Mouse (Mus musculus) forebrain, postnatal 0 days (tissue): ENCODE results near the gene Emc9. TPM values are rescaled to one million over a fixed set of nuclear protein-coding genes. Genes with fewer than 3 reads are reported as not detected.

Experiments
- ATAC-seq: fragments of 200-750 bp; cut with Nextera tagmentation; 2 replicates; pipeline ENCODE4 v1.8.0; 2017; ENCODE audit warnings: mild to moderate bottlenecking, moderate library complexity
- DNase-seq: peaks from one replicate; pipeline ENCODE4 v3.0.0-alpha.2; 2015
- H3K27ac ChIP-seq: fragments of 300-500 bp; sonication (generic); 2 replicates; pipeline ENCODE4 v1.5.1; 2014; ENCODE audit warnings: low read depth, mild to moderate bottlenecking, antibody characterized with exemption, low read length, moderate library complexity, mixed read lengths
- H3K27me3 ChIP-seq: fragments of 300-500 bp; sonication (generic); 2 replicates; pipeline ENCODE4 v1.6.1; 2014; ENCODE audit warnings: mild to moderate bottlenecking, low read length, mixed read lengths; ENCODE audit not compliant: insufficient read depth
- H3K36me3 ChIP-seq: fragments of 300-500 bp; sonication (generic); 2 replicates; pipeline ENCODE4 v1.6.1; 2014; ENCODE audit warnings: mild to moderate bottlenecking, moderate library complexity; ENCODE audit not compliant: insufficient read depth
- H3K4me1 ChIP-seq: fragments of 300-500 bp; sonication (generic); 2 replicates; pipeline ENCODE4 v1.6.1; 2014; ENCODE audit warnings: antibody characterized with exemption; ENCODE audit not compliant: insufficient read depth
- H3K4me2 ChIP-seq: fragments of 300-500 bp; sonication (generic); 2 replicates; pipeline ENCODE4 v1.6.1; 2014; ENCODE audit warnings: low read depth, mild to moderate bottlenecking, moderate library complexity
- H3K4me3 ChIP-seq: fragments of 300-500 bp; sonication (generic); 2 replicates; pipeline ENCODE4 v1.5.1; 2014; ENCODE audit warnings: low read depth, low read length, mixed read lengths
- H3K9ac ChIP-seq: fragments of 300-500 bp; sonication (generic); 2 replicates; pipeline ENCODE4 v1.6.1; 2014; ENCODE audit warnings: mild to moderate bottlenecking
- H3K9me3 ChIP-seq: fragments of 300-500 bp; sonication (generic); 2 replicates; pipeline ENCODE4 v1.6.1; 2016; ENCODE audit warnings: low read length
- CTCF ChIP-seq: sonication (generic); IDR thresholded peaks from 2 replicates; pipeline ENCODE4 v1.5.1; 2016; ENCODE audit warnings: antibody characterized with exemption, control low read depth, low read depth
- WGBS: fragments of 180-500 bp; shearing (Covaris S2); extraction: QIAGEN DNeasy Blood & Tissue Kit; methylation state at CpG from one replicate; pipeline ENCODE4 v1.1.7; 2014; 5-methylcytosine and 5-hydroxymethylcytosine counted together
- polyA plus RNA-seq: library from polyadenylated mRNA; unstranded; fragments of >200 nt; fragmentation: Nextera tagmentation; extraction: Ambion mirVana; gene quantifications from 2 replicates; pipeline ENCODE4 v1.2.1, GENCODE M21; 2015
- total RNA-seq: library from RNA; depleted of rRNA; stranded (reverse); fragments of >200 nt; gene quantifications from 2 replicates; pipeline ENCODE4 v1.2.3, GENCODE M21; 2014

The Emc9 gene
- total and polyA plus RNA-seq, 2 experiments from 2014 or later, result 31.5 to 53.2 TPM

- WGBS, result 47% methylated on average over 2 of the region's 2 CpGs
- Histone ChIP-seq H3K4me1 (no peaks in the 10 kb centered on the region), H3K9me3 (no peaks in the 10 kb centered on the region), H3K36me3 (no peaks in the 10 kb centered on the region), H3K9ac (no peak overlapping the region), H3K27ac (no peak overlapping the region), H3K27me3 (no peaks in the 10 kb centered on the region), H3K4me2 (no peak overlapping the region), H3K4me3 (no peak overlapping the region)
- ATAC-seq, result no peak
- TF ChIP-seq CTCF, result no peak
- no peak for DNase-seq
Observed at GRCm38 (mm10) chr14:55615876-55616275, 30.8 kb upstream of the Emc9 start.

DNA sequence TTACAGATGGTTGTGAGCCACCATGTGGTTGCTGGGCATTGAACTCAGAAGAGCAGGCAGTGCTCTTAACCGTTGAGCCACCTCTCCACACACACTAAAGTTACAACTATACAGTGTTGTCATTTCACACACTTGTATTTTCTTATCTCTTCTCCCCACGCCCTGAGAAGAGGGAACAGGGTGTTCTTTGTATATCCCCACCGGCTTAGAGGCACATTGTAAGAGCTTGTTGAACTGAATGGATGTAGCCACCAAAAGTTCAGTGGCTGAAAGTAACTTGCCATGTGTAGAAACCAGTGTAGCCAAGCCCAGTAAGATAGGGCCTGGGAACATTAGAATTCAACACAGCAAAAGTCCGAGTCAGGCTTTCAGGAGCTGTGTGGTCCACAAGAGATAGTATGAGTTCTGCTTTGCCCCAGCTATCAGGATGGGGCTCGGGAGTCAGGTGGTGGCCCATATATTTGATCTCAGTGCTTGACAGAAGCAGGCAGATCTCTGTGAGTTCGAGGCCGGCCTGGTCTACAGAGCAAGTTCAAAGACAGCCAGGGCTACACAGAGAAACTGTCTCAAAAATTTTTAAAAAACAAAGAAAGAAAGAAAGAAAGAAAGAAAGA lies 29.6 kb upstream of the Emc9 start:
- Histone ChIP-seq H3K4me3 (no peak overlapping the region), H3K27me3 (no peaks in the 10 kb centered on the region), H3K4me2 (no peak overlapping the region), H3K4me1 (no peaks in the 10 kb centered on the region), H3K9ac (no peak overlapping the region), H3K9me3 (no peaks in the 10 kb centered on the region), H3K36me3 (0 out of 2 replicates have a peak, but pooled peaks cover 3% of the 10 kb centered on the region), H3K27ac (no peak overlapping the region)
- 83% methylated on average over 7 of the region's 7 CpGs for WGBS
- DNase-seq (no peak), ATAC-seq (no peak)
- no peak for TF ChIP-seq CTCF

DNA sequence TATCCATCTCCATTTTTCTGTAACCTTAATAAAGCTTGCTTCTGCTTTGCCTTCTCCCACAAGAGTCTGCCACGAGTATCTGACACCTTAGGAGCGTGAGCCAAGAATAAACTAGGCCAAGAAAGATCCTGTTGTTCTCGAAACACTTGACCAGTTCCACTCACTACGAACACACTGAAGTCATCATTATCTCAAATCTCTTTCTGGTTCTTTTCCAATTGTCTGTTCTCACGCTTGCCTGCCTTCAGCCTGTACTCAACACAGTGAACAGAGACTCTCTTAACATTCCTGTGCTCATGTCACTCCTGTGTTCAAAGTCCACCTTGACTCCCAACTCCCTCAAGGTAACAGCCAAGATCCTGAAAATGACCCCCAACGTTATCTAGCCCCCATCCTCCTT lies 28.2 kb upstream of the Emc9 start:
- DNase-seq (no peak), ATAC-seq (no peak)
- no peaks in the 10 kb centered on the region for H3K27me3 ChIP-seq
- no peak overlapping the region for H3K9ac ChIP-seq
- H3K36me3 ChIP-seq, result peaks cover 16% of the 10 kb centered on the region
- WGBS, result 57% methylated on average over 6 of the region's 6 CpGs
- H3K4me1 ChIP-seq, result no peaks in the 10 kb centered on the region
- no peaks in the 10 kb centered on the region for H3K9me3 ChIP-seq
- no peak overlapping the region for H3K27ac ChIP-seq
- no peak for TF ChIP-seq CTCF
- no peak overlapping the region for H3K4me2 ChIP-seq
- H3K4me3 ChIP-seq, result no peak overlapping the region

GRCm38 (mm10) chr14:55608339-55608738 lies 23.2 kb upstream of the Emc9 start:
- TF ChIP-seq CTCF, result no peak
- ATAC-seq (no peak), DNase-seq (no peak)
- Histone ChIP-seq H3K4me2 (no peak overlapping the region), H3K9me3 (no peaks in the 10 kb centered on the region), H3K4me3 (no peak overlapping the region), H3K36me3 (peaks cover 44% of the 10 kb centered on the region), H3K9ac (no peak overlapping the region), H3K4me1 (no peaks in the 10 kb centered on the region), H3K27me3 (no peaks in the 10 kb centered on the region), H3K27ac (no peak overlapping the region)
- WGBS, result 98% methylated on average over 6 of the region's 6 CpGs

DNA sequence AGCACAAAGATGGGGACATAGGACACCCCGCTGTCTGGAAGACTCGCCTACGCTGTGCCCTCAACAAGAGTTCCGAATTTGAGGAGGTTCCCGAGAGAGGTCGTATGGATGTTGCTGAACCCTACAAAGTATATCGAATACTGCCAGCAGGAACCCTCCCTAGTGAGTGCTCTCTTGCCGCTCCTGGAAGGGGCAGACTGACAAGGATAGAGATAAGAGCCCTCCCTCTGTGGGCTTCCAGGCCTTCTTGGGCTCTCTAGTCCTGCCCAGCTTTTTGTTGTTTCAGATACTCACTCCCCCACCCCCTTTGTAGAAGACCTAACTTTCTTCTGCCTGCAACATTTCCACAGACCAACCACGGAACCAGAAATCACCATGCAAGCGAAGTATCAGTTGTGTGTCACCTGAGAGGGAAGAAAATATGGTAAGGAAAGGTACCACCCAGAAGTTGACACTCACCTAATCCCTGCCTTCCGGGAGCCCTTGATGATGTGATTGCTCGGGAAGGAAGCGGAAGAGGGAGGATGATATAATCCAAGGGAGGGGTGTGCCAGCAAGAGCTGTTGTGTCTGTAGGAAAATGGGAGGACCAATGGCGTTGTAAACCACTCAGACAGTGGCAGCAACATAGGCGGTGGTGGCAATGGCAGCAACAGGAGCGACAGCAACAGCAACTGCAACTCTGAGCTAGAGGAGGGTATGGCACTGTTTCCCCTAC lies 20.8 kb upstream of the Emc9 start:
- no peak overlapping the region for H3K4me3 ChIP-seq
- no peak for TF ChIP-seq CTCF
- no peak overlapping the region for H3K27ac ChIP-seq
- DNase-seq (no peak), ATAC-seq (no peak)
- H3K4me2 ChIP-seq, result no peak overlapping the region
- no peaks in the 10 kb centered on the region for H3K9me3 ChIP-seq
- H3K27me3 ChIP-seq, result no peaks in the 10 kb centered on the region
- no peak overlapping the region for H3K9ac ChIP-seq
- H3K4me1 ChIP-seq, result no peaks in the 10 kb centered on the region
- 94% methylated on average over 16 of the region's 16 CpGs for WGBS
- H3K36me3 ChIP-seq, result peaks cover 69% of the 10 kb centered on the region

GRCm38 (mm10) chr14:55604823-55605222 lies 19.7 kb upstream of the Emc9 start:
- WGBS, result 94% methylated on average over 11 of the region's 11 CpGs
- peak overlapping the region; percentile 47 for H3K4me2 ChIP-seq
- peaks cover 76% of the 10 kb centered on the region for H3K36me3 ChIP-seq
- H3K4me3 ChIP-seq, result no peak overlapping the region
- H3K27ac ChIP-seq, result no peak overlapping the region
- no peak for ATAC-seq
- H3K4me1 ChIP-seq, result no peaks in the 10 kb centered on the region
- no peak for DNase-seq
- H3K9ac ChIP-seq, result no peak overlapping the region
- TF ChIP-seq CTCF, result no peak
- H3K27me3 ChIP-seq, result no peaks in the 10 kb centered on the region
- H3K9me3 ChIP-seq, result no peaks in the 10 kb centered on the region
